Mouse (Mus musculus): ENCODE results near the gene Cklf. TPM values are rescaled to one million over a fixed set of nuclear protein-coding genes. Genes with fewer than 3 reads are reported as not detected.
A peak's percentile ranks its signal among the peaks of the same experiment; 100 is the strongest.

Gene Cklf
- polyA plus RNA-seq (2012; rRNA removed) = 36.0 and 52.4 TPM in 2 replicates

DNA sequence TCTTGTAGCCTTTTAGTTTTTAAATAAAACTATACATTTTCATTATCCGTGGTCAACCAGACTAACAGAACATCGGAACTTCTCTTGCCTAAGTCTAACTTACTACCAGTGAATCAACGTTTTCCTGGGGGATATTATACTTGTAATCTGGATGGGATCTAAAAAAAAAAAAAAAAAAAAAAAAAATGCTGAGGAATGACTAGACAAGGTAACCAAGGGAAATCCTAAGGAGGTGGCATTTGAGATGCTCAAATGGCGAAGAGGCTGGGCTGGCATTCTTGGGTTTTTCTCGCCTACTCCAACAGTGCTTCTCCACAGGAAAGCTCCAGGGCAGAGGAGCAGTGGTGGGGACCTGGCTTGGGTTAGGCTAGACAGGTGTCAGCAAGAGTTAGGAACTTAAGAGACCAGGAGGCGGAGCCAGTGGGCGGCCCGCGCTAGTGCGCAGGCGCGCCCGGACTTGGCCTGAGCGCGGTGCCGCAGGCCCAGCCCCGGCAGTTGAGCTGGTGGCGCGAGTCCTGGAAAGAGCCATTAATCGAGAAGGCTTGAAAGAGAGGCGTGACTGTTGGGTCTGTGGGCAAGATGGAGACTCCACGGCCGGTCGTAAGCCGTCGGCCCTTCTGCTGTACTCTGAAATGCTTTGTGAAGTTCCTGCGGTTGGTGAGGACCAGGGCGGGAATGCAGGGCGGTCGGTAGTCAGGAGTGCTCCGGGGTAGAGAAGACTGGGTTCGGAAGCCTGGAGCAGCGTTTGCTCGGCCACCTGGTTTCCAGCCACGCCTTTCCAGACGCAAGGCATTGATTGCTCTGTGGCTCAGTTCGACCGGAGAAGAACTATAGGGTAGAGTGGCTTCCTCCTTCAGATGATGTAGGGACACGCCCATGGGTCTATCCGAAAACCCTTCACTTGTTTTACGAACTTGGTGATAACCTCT lies at the start of gene Cklf:
Gene Cklf, plus strand, starts transcription at position 423 of the 929 bp plus-strand sequence.
- TF ChIP-seq CTCF (IDR thresholded peaks at IDR 0.05; ENCODE audit: borderline replicate concordance, extremely low read depth, insufficient read depth, insufficient read length) (0 out of 2 replicates have a peak, but pooled peaks have one; percentile 36), POLR2A (IDR thresholded peaks at IDR 0.05; ENCODE audit: borderline replicate concordance, extremely low read depth, insufficient read depth, insufficient read length, poor library complexity, severe bottlenecking) (peak; percentile 86)
- DNase-seq (ENCODE audit: low read depth) = peak; percentile 96

DNA sequence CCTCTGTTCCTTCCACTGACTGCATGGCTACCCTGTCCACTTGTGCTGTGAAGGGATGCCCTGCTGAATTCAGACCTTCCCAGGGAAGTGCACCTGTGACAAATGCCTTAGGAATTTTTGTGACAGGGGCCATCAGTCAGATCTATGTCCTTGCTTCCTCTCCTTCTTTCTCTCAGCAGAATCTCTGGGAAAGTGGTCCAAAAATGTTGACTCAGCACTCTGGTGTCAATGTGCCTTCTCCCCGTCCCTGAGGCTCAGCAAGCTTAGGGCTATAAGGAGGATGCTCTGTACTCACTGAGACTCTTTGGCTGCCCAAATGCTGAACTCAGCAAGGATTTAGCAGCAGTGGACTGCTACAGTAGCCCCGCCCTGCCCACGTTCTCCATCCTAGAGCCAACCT lies 49.0 kb upstream of the Cklf start:
- no peak for DNase-seq (ENCODE audit: low read depth)
- TF ChIP-seq CTCF (IDR thresholded peaks at IDR 0.05; ENCODE audit: borderline replicate concordance, extremely low read depth, insufficient read depth, insufficient read length) (no peak), POLR2A (IDR thresholded peaks at IDR 0.05; ENCODE audit: borderline replicate concordance, extremely low read depth, insufficient read depth, insufficient read length, poor library complexity, severe bottlenecking) (no peak)

DNA sequence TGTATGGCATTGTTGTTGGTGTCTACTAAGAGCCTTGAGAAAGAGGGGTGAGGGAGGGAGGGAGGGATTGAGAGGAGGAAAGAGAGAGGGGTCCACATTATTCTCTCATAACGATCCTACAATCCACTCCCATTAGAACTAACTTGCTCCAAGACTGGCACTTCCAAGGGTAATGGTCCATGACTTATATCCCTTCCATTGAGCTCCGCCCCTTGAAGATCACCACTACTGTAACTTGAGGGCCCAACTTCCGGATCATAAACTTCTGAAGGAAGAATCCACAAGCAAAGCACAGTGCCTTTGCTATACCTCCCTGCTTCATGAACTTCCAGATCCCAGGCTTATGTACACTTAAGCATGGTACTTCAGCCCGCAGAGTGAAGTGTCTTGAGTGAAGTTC lies 48.3 kb upstream of the Cklf start:
- TF ChIP-seq POLR2A (IDR thresholded peaks at IDR 0.05; ENCODE audit: borderline replicate concordance, extremely low read depth, insufficient read depth, insufficient read length, poor library complexity, severe bottlenecking) (no peak), CTCF (IDR thresholded peaks at IDR 0.05; ENCODE audit: borderline replicate concordance, extremely low read depth, insufficient read depth, insufficient read length) (no peak)
- DNase-seq (ENCODE audit: low read depth) = no peak

DNA sequence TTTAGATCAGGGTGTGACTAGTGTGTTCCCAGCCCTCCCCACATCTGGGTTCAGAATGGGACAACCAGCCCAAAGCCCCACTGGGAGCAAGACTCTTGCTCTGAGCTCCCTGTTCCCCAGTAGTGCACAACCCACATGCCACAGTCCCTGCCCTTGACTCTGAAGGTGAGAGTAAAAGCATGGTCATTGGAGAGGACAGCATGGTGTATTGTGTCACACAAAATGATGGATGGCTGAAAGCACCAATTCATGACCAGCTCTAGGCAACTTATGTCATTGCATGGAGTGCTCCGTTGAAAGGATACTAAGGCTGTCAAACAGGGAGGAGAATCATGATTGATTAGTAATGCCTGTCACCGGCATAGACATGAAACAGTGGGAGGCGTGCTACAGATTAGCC lies 45.4 kb upstream of the Cklf start:
- no peak for DNase-seq (ENCODE audit: low read depth)
- no peak for TF ChIP-seq CTCF (IDR thresholded peaks at IDR 0.05; ENCODE audit: borderline replicate concordance, extremely low read depth, insufficient read depth, insufficient read length)
- no peak for TF ChIP-seq POLR2A (IDR thresholded peaks at IDR 0.05; ENCODE audit: borderline replicate concordance, extremely low read depth, insufficient read depth, insufficient read length, poor library complexity, severe bottlenecking)

DNA sequence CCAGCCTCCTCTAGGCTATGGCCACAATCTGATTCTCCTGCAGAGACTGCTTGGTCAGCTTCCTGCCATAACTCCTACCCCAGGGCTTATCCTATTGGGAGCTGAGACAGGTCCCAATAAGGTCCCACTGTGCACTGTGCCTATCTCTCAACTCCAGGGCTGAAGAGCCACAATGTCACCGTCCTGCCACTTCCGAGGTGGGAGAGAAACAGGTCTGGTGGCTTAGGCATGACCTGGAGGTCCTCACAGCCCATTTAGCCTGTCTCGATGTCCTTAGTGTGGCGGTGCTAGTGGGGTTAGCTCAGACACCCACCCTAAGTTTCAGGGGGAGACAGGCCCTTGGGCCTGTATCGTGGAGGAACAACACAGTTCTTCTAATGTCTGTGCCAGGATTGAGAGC lies 33.1 kb upstream of the Cklf start:
- TF ChIP-seq CTCF (IDR thresholded peaks at IDR 0.05; ENCODE audit: borderline replicate concordance, extremely low read depth, insufficient read depth, insufficient read length) = no peak
- no peak for TF ChIP-seq POLR2A (IDR thresholded peaks at IDR 0.05; ENCODE audit: borderline replicate concordance, extremely low read depth, insufficient read depth, insufficient read length, poor library complexity, severe bottlenecking)
- DNase-seq (ENCODE audit: low read depth) = no peak

DNA sequence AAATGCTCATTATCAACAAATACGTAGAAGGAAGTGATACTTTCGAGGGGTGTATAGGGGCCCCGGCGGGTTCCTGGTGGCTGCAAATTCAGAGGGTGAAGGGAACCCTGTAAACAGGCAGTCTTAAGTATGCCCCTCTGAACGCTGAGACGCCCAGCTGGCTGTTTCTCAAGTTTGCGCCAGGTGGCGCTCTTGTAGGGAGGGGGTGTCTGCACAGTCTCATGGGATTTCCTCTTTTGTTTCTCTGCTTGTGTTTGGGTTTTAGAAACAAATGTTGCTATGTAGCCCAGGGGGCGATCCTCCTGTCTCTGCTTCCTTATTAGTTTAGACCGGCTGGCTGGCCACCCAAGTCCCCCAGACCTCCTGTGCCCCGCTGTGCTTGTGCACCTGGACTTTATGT lies 31.6 kb upstream of the Cklf start:
- DNase-seq (ENCODE audit: low read depth) = peak; percentile 59
- TF ChIP-seq CTCF (IDR thresholded peaks at IDR 0.05; ENCODE audit: borderline replicate concordance, extremely low read depth, insufficient read depth, insufficient read length) (peak; percentile 64), POLR2A (IDR thresholded peaks at IDR 0.05; ENCODE audit: borderline replicate concordance, extremely low read depth, insufficient read depth, insufficient read length, poor library complexity, severe bottlenecking) (no peak)

DNA sequence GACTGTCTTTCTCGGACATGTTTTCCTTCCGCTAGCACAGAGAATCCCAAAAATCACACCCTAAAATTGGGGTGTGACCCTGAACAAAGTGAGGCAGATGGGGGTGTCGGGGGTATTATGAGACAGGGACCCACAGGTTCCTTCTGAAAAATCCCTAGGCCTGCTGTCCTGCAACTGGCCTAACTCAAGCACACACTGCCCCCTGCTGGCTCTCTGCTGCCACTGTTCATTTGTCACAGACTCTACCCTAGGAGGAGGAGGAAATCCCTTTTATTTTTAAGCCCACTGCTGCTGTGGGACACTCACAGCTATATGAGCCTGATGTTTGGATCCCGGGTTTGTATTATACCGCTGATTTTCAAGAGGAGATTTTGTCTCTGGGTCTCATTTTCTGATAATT lies 30.9 kb upstream of the Cklf start:
- DNase-seq (ENCODE audit: low read depth) = peak; percentile 85
- TF ChIP-seq CTCF (IDR thresholded peaks at IDR 0.05; ENCODE audit: borderline replicate concordance, extremely low read depth, insufficient read depth, insufficient read length) (peak; percentile 89), POLR2A (IDR thresholded peaks at IDR 0.05; ENCODE audit: borderline replicate concordance, extremely low read depth, insufficient read depth, insufficient read length, poor library complexity, severe bottlenecking) (no peak)

DNA sequence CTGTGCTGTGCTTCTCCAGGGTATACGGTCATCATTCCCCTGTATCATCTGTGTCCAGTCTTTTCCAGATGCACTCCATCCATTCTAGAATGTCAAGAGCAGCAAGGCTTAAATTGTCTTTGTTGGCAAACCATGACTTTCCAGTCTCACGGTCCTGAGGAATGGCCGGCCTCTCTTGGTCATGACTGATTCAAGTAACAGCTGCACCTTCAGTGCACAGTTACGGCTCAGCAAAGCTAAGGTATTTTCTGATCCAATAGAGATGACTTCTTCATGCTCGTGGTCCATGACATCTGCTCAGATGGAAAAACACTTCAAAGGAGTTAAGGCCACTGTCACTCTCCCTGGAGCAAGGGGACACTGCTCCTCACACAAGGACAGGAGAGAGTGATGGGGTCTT lies 23.6 kb upstream of the Cklf start:
- TF ChIP-seq CTCF (IDR thresholded peaks at IDR 0.05; ENCODE audit: borderline replicate concordance, extremely low read depth, insufficient read depth, insufficient read length) = no peak
- TF ChIP-seq POLR2A (IDR thresholded peaks at IDR 0.05; ENCODE audit: borderline replicate concordance, extremely low read depth, insufficient read depth, insufficient read length, poor library complexity, severe bottlenecking) = no peak
- DNase-seq (ENCODE audit: low read depth) = no peak

DNA sequence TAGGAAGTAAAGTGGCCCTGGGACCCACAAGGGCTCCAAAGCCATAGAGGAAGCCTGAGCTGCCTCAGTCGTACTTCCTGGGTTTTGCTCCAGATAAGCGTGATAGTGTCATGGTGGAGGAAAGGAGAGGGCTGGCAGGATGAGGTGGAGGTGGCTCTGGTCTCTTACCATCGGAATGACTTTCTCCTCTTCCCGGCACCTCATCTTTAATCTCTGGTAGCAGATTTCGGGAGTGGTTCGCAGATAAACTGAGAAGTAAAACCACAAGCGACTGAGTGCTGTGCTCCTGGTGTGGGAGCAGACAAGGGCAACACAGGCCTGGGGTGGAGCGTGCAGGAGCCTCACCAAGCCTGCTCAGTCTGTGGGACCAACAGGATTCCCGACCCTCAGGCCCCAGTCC lies 20.3 kb upstream of the Cklf start:
- no peak for DNase-seq (ENCODE audit: low read depth)
- TF ChIP-seq POLR2A (IDR thresholded peaks at IDR 0.05; ENCODE audit: borderline replicate concordance, extremely low read depth, insufficient read depth, insufficient read length, poor library complexity, severe bottlenecking) (no peak), CTCF (IDR thresholded peaks at IDR 0.05; ENCODE audit: borderline replicate concordance, extremely low read depth, insufficient read depth, insufficient read length) (no peak)

DNA sequence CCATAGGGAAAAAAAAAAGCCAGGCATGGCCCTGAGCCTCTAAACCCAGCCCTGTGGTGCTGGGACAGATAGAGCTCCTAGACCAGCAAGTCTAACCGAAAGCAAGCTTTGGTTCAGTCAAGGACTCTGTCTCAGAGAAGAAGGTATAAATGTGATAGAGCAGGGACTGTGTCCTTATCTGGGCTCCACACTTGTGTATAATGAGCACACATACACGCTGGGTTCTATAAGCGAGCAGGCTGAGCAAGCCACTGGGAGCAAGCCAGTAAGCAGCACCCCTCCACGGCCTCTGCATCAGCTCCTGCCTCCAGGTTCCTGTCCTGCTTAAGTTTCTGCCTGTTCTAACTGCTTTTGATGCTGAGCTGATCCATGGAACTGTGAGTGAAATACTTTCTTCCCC lies 18.6 kb upstream of the Cklf start:
- no peak for DNase-seq (ENCODE audit: low read depth)
- TF ChIP-seq CTCF (IDR thresholded peaks at IDR 0.05; ENCODE audit: borderline replicate concordance, extremely low read depth, insufficient read depth, insufficient read length) = no peak
- no peak for TF ChIP-seq POLR2A (IDR thresholded peaks at IDR 0.05; ENCODE audit: borderline replicate concordance, extremely low read depth, insufficient read depth, insufficient read length, poor library complexity, severe bottlenecking)

DNA sequence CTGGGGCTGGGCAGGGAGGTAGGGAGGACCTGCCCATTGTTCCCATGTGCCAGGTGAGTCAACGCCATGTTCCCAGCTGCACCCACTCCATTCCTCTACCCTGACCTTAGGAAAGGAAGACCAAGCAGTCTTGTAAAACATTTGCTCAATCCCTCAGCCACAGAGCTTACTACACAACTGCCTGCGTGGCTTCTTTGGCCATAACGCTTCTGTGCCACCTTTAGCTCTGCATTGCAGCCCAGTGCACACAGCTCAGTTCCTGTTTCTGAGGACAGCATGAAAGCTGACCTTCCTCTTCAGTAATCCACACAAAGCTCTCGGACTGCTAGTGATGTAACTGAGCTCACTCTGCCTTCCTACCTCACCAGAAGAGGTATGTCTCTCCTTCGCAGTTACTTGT lies 17.7 kb upstream of the Cklf start:
- DNase-seq (ENCODE audit: low read depth) = no peak
- no peak for TF ChIP-seq POLR2A (IDR thresholded peaks at IDR 0.05; ENCODE audit: borderline replicate concordance, extremely low read depth, insufficient read depth, insufficient read length, poor library complexity, severe bottlenecking)
- TF ChIP-seq CTCF (IDR thresholded peaks at IDR 0.05; ENCODE audit: borderline replicate concordance, extremely low read depth, insufficient read depth, insufficient read length) = no peak

DNA sequence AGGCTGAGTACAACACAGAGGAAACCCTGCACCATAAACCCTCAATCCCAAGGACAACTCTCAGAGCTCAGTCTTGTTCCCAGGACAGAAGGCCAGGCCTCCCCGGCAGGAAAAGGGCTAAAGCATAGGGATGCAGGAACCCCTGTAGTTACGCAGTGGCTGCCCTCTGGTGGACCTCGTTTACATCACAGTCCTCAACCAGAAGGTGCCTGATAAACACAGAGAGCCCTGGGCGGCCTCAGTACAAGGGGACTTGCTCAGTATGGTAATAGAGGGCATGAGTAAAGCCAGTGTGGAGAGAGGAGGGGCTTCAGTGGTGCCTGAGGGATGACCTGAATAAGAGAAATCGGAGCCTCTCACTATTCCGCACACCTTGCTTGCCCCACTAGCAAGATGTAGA lies 16.1 kb upstream of the Cklf start:
- peak; percentile 49; the same call in 1 of the 2 replicates for TF ChIP-seq CTCF (IDR thresholded peaks at IDR 0.05; ENCODE audit: borderline replicate concordance, extremely low read depth, insufficient read depth, insufficient read length)
- TF ChIP-seq POLR2A (IDR thresholded peaks at IDR 0.05; ENCODE audit: borderline replicate concordance, extremely low read depth, insufficient read depth, insufficient read length, poor library complexity, severe bottlenecking) = no peak
- peak; percentile 41 for DNase-seq (ENCODE audit: low read depth)

Measured in brain, embryonic 14.5 days (tissue).